Mouse (Mus musculus) embryonic fibroblast, embryonic 13.5 days (primary cell): Measurements from ENCODE around the gene Olfr850. TPM values are rescaled to one million over a fixed set of nuclear protein-coding genes. Genes with fewer than 3 reads are reported as not detected.

Experiments
- H3K27ac ChIP-seq: 2 replicates; pipeline ENCODE4 v1.5.1; 2012; ENCODE audit warnings: low read length, control low read depth, inconsistent platforms; ENCODE audit not compliant: insufficient read depth
- H3K4me1 ChIP-seq: 2 replicates; pipeline ENCODE4 v1.6.1; 2011; ENCODE audit warnings: low read length; ENCODE audit not compliant: control insufficient read depth, insufficient read depth
- H3K4me3 ChIP-seq: 2 replicates; pipeline ENCODE4 v1.5.1; 2011; ENCODE audit warnings: mild to moderate bottlenecking, control low read depth, low read length; ENCODE audit not compliant: insufficient read depth
- CTCF ChIP-seq: IDR thresholded peaks from 2 replicates; pipeline ENCODE4 v1.5.1; 2011; ENCODE audit warnings: mild to moderate bottlenecking, control low read depth, low read length, moderate library complexity, borderline replicate concordance; ENCODE audit not compliant: insufficient read depth
- POLR2A ChIP-seq: IDR thresholded peaks from 2 replicates; pipeline ENCODE4 v1.6.1; 2011; ENCODE audit warnings: low read depth, mild to moderate bottlenecking, control low read depth, low read length, moderate library complexity
- polyA plus RNA-seq: library from polyadenylated mRNA; stranded (reverse); fragments of >200 nt; gene quantifications from 2 replicates; pipeline ENCODE4 v1.2.4, GENCODE M21; 2011; ENCODE audit warnings: low read depth; ENCODE audit not compliant: missing spikeins, insufficient read length

Gene Olfr850
- not detected in 2 replicates for polyA plus RNA-seq

GRCm38 (mm10) chr9:19478148-19478547, at the start of gene Olfr850:
TSS of gene Olfr850 (minus strand) at chr9:19478248.
- no peak within 1 kb of the TSS for H3K4me3 ChIP-seq
- H3K27ac ChIP-seq = no peak within 1 kb of the TSS
- H3K4me1 ChIP-seq = no peaks in the 10 kb centered on the region
- TF ChIP-seq CTCF (no peak), POLR2A (no peak)

- no peak for TF ChIP-seq CTCF
- no peak for TF ChIP-seq POLR2A
- Histone ChIP-seq H3K4me1 (no peaks in the 10 kb centered on the region), H3K27ac (no peak within 1 kb of the TSS), H3K4me3 (no peak within 1 kb of the TSS)
These were observed 14.9 kb upstream of the Olfr850 start, which contains the start of gene Olfr851 for GRCm38 (mm10) chr9:19492995-19493394. TSS of gene Olfr851 (plus strand) at chr9:19493295.

GRCm38 (mm10) chr9:19439966-19440365, 38.1 kb downstream of the Olfr850 start, which contains the start of gene Olfr849:
TSS of gene Olfr849 (plus strand) at chr9:19440266.
- Histone ChIP-seq H3K4me3 (no peak within 1 kb of the TSS), H3K27ac (no peak within 1 kb of the TSS), H3K4me1 (no peaks in the 10 kb centered on the region)
- TF ChIP-seq CTCF (no peak), POLR2A (no peak)

Other genes with a start within 250 kb of the Olfr850 start
- gene Olfr843, start 226.3 kb downstream of the Olfr850 start, polyA plus RNA-seq = not detected in 2 replicates
- gene Olfr844, start 161.9 kb downstream of the Olfr850 start, polyA plus RNA-seq = not detected in 2 replicates
- not detected in 2 replicates for gene Olfr845, start 141.8 kb downstream of the Olfr850 start, polyA plus RNA-seq
- not detected in 2 replicates for gene Olfr846, start 114.2 kb downstream of the Olfr850 start, polyA plus RNA-seq
- gene Olfr847, start 99.6 kb downstream of the Olfr850 start, polyA plus RNA-seq = not detected in 2 replicates
- gene Olfr849, start 38.0 kb downstream of the Olfr850 start, polyA plus RNA-seq = not detected in 2 replicates
- gene Olfr851, start 15.0 kb upstream of the Olfr850 start, polyA plus RNA-seq = not detected in 2 replicates
- gene Olfr853, start 62.8 kb upstream of the Olfr850 start, polyA plus RNA-seq = not detected in 2 replicates
- gene Olfr854, start 89.1 kb upstream of the Olfr850 start, polyA plus RNA-seq = not detected in 2 replicates
- gene Olfr855, start 104.4 kb upstream of the Olfr850 start, polyA plus RNA-seq = not detected in 2 replicates
- 28.3 and 28.8 TPM in 2 replicates for gene Zfp317, start 143.9 kb upstream of the Olfr850 start, polyA plus RNA-seq
- not detected in 2 replicates for gene Olfr857, start 231.2 kb upstream of the Olfr850 start, polyA plus RNA-seq